Mouse (Mus musculus) cerebellum, adult 11 months (tissue): ENCODE measurements around the gene Fam135a.
A peak's percentile ranks its signal among the peaks of the same experiment; 100 is the strongest.
"Not testable (repeated sequence)": the region's sequence is repeated elsewhere in the genome, so short reads cannot be mapped to it uniquely, and the experiment has no call there.

Experiments used
- DNase-seq: peaks from one replicate; pipeline ENCODE4 v3.0.0; 2022

The Fam135a gene

DNA sequence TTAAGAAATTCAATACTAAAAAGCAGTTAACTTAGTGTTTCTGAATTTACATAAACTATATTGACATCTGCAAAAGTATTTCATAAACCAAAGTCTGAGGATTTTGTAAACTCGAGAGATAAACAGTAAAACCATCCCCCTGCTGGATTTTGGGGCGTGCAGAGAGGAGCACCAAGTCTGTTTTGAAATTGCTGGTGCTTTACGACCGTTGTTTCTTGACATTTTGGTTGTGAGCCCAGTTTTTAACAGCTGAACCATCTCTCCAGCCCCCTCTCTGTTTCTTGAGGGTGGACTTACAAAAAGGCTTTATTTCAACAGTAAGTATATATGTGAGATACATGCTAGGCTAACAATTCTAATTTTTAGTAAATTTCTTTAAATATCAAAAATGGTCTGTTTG lies 33.4 kb downstream of the Fam135a start:
- no peak for DNase-seq

DNA sequence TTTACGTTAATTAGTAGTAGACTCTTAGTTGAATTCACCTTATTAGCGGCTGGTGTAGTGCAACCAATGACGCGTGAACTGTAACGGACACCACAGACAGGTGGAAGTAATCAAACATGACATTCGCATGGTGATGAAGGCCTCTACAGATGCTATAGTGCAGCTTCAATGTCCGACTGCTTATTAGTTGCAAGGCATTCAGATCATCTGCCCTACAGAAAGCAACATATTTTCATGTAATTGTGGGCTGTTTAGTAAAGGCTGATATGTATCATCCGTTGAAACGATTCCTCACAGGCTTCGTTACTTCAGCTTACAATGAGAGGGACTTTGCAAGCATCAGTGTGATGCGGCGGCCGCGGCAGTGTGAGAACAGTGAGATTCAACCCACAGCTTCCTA lies 44.4 kb downstream of the Fam135a start:
- no peak for DNase-seq

DNA sequence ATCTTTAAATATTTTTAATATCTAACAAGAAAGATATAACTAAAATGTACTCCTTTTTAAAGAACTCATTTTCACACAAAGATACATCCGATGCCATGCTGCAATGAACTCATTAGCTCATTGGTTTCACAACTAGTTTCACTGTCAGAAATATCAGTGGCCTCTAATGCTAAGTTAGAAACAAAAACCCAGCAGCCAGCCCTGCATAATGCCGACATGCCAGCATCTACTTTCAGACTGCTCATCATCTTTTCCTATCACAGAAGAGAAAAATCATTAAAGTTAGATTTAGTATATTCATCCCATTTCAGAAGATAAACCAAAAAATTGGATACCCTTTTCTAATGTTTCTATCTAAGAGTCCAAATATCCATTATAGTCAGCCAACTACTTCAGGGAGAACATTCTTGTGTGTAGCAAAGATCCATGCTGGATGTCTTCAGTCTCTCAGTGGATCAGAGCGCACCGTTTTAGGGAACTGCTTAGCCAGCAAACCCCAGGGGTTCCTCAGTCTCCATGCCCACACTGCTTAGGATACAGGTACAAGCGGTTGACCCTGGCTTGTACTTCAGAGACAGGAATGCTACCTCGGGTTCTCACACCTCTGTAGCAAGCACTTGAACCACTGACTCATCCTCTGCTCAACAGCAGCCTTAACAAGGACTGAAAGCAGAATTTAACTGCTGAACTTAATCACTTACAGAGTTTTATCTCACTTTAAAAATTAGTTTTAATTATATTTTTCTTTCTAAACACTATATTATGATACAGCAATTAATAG lies 53.2 kb downstream of the Fam135a start:
- DNase-seq: no peak

DNA sequence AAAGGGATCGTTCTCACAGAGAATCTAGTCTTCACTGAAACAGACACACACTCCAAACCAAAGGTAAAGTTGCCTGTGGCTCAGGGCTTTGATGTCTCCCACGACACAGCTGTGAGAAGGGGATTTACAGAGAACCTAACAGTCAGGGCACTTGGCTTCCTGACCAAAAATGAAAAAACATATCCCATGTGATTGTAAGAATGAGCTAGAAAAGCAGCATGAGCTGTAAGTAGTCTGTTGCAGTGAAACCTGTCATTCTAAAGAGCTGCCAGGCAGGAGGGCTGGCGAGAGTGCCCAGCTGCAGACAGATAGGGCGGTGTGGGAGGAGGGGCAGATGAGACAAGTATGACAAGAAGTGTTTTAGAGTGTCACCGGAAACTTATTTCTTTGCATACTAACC lies 54.5 kb downstream of the Fam135a start:
- DNase-seq: no peak

DNA sequence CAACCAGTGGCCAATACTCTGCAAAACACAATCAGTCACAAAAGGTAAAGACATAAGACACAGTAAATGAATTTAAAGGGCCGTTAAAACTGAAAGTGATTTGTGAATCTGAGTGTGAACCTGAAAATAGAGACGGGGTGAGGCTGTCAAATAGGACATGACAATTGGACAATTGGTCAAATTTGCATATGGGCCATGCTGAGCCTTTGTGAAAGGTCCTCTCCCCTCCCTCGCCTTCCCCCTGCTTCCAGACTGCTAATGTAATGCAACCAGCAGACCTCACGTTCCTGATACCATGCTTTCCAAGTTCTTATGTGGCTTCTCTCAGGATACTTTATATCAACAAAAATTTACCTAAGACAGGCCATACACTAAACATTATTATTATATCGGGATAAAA lies 57.1 kb downstream of the Fam135a start:
- no peak for DNase-seq

DNA sequence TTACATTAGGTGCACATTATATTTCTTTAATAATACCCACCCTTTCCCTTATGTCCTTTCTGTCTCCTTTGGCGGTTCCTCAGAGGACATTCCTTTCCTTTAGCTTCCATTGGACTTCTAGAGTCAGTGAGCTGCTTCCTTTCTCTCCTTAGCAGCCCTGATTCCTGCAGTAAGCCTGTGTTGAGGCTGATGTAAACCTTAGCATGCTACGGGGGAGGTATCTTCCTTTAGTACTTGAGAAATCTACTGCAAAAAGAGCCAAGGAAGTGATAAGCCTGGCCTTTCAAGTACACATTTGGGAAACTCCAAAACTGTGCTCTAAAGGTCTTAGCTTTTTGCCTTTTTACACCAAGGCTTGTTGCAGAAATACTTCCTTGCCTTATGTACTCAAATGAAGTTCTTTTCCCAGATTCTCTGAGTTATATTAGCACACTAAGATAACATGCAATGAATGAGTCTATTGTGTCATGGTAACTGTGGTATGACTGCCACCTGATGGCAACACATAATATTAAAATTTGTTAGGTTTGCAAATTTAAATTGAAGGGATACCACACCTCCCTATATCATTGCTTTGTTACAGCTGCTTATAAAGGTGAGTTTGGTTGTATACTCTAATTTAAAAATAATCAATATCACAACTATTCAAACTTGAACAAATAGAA lies 66.2 kb downstream of the Fam135a start:
- DNase-seq: no peak

DNA sequence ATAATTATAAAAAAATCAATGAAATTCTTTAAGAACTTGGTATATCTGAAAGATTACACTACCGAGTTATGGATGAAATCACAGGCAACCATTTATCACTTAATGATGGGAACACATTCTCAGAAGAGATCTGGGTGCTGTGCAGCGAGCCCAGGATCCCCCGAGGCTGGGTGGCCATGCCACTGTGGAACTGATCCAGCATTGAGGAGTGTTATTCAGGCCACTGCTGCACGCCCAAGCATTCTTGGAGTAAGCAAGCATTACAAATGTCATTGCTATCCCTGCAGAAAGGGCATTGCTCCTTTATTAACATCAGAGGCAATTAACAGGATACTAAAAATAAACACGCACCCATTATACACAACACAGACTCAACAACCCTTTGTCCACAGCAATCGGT lies 89.3 kb downstream of the Fam135a start:
- no peak for DNase-seq

DNA sequence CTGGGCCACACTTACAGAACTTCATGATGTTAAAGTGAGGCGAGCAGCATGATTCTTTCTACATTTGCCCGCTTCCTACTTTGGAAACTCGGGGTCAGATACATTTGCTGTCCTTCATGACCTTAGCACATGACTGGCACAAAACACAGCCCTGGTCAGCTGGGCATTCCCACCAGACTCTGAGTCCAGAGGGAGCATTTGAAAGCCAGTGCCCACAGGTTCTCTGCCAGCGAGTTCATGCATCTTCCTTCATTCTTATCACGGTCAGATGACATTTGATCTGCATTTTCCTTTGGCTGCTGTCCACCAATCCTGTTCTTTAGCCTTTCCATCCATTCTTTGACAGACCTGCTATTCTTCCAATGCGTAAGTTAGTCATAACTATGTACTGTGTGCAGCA lies 90.1 kb downstream of the Fam135a start:
- DNase-seq: no peak

DNA sequence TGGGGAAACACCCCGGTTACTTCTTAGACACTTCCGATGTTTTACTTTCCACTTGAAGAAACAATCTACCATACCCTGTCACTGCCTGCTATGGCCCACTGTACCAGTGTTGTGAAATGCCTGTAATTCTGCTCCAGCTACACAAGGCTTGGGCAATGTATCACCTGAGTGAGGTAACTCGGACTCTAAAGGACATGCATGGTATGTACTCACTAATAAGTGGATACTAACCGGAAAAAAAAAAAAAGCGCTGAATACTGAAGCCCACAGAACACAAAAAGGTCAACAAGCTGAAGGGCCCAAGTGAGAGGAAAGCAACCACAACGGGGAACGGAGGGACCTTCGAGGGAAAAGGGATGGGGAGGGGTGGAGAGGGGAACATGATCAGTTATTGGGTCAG lies 92.5 kb downstream of the Fam135a start:
- no peak for DNase-seq

DNA sequence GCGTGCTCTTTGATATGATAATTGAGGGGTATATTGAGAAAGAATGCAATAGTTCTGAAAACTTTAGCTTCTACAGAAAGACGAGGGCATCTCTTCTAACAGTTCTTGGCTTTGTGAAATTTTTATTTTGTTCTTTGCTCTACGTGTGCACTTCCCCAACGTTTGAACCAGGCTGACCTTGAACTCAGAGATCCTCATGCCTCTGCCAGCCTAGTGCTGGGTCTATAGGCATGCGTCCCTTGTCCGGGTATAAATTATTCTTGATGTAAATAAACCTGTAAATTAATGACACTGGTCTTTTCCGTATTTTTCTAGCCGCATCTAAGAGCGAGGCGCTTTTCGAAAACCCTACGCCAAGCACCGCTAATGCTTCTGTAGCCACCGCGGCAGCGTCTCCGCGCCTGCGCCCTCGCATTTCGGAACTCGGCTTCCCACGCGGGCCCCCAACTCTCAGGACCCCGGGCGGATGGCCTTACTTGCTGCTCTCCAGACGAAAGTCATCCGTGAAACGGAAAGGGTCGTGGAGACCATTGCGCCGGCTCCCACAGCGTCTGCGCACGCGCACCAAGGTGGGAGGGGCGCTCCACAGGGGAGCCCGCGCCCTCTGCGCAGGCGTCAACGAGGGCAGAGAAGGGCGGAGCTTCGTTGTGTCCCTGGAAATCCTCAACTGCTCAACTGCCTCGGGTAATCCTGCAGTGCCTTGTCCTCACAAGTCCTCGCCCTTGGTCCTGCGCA lies 94.9 kb downstream of the Fam135a start, which contains the start of gene Sdhaf4:
Gene Sdhaf4 (minus strand): TSS at position 587 of the 735 bp plus-strand sequence.
- DNase-seq: peak; percentile 90

DNA sequence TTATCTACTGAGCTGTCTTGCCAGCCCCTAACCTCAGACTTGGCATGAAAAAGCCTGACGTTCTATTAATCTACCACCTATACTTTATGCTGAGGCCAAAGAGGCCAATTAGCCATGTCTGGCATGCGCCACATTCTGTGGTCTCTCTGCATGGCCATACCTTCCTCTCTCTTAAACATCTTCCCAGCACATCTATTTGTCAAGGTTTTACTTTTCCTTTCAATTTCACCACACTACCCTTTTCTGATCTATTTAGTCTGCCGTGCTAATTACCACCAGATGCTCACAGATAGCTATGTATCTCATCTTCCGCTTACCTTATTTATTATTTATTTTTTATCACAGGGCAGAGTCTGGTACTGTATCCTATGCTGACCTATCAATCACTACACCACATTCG lies 100.8 kb downstream of the Fam135a start:
- DNase-seq: no peak

DNA sequence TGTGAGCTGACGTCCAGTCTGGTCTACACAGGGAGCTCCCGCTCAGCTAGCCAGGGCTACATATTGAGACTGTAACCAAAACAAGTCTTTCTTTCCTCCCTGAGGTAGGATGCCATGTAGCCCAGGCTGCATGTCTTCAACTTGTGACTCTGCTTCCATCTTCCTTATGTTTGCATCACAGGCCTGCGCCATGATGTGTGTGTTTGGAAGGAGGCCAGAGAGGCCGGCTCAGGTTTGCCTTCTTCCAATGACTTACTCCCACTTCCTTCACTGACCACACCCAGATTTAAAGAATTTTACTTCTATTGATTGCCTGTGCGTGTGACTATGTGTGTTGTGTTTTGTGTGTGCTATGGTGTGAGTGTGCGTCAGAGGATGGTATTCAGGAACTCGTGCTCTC lies 101.3 kb downstream of the Fam135a start:
- DNase-seq: no peak

DNA sequence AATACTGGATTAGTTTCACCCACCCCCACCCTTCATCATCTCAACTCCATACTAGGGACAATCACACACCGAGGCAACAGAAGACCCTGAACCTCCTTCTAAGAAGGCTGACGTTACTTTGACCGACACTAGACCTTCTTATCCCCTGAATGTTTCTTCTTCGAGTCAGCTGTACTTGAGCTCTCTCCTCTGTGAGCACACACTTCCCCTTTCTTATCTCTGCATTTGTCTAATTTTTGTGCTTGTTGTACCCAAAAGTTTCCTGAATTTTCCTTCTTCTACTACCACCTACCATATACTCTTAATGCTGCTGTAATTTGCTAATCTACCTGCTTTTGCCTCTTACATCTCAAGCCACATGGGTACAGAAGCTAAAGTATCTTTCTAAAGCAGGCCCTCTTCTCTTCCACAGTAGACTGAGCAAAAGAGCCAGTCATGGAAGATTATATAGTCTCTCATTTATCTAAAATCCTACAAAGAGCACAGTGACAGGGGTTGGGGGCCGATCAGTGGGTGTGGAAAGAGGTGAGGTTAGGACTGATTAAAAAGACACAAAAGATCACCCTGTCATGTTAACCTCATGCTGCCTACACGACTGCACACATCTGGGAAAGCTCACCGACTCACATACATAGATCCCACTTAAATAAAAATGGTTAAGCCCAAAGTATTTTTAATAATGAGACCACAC lies 101.9 kb downstream of the Fam135a start:
- no peak for DNase-seq

DNA sequence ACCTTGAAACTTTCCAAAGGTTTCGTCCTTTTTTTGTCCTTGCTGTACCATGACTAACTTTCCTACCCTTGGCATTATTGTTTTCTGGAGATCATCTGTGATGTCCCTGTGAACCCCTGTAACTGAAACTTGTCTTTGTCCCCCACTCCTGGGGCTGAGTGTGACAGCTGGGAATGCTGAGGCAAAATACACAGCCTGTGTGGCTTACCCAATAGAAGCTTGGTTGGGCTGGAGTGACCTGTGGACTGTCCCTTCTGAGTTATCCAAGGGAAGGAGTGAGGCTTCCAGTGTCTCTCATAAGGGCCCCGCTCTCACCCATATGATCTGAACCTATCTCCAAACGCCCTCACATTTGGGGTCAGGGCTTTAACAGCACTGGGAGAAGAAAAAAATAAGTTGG lies 102.6 kb downstream of the Fam135a start:
- no peak for DNase-seq

DNA sequence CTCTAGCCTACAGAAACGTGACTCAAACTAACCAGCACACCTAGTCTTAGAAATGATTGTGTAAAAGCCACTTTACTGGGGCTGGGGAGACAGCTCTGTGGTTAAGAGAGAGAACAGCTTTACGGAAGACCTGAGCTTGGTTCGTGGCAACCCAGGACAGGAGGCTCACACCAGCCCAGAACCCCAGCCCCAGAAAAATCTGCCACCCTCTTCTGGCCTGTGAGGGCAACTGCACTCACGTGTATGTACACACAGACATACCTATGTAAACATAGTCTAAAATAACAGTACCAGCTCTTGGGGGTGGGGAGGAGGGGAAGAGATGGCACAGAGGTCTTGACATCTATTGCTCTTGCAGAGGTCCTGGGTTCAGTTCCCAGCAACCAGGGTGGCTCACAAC lies 104.7 kb downstream of the Fam135a start:
- no peak for DNase-seq

DNA sequence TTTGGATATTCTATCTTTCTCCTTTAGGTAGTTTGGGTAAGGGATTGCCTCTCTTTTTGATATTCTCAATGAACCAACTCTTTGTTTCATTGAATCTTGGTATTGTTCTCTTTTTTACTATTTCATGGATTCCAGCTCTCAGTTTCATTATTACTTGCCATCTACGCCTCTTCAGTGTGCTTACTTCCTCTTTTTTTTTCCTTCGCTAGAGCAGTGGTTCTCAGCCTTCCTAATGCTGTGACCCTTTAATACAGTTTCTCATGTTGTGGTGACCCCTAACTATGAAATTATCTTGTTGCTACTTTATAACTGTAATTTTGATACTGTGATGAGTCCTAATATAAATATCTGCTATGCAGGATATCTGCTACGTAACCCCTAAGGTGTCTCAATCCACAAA lies 117.0 kb downstream of the Fam135a start:
- DNase-seq: no peak

DNA sequence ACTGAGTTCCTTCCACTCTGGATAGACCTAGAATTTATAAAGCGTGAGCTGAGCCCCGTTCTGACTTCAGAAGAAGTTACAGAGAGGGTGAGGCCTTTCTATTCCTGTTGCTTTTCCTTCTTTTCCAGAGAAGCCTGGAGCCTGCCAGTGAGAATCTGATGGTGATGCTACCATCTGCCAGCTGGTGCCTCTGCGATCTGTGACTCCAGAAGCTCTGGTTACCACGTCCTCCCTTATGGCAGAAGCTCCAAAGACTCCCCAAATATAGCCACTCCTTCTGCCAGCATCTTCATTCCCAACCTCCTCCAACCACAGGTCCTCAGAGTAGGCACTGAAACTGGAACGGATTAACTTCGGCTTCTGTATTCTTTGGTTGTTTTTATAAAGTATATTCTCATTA lies 121.9 kb downstream of the Fam135a start:
- DNase-seq: no peak

DNA sequence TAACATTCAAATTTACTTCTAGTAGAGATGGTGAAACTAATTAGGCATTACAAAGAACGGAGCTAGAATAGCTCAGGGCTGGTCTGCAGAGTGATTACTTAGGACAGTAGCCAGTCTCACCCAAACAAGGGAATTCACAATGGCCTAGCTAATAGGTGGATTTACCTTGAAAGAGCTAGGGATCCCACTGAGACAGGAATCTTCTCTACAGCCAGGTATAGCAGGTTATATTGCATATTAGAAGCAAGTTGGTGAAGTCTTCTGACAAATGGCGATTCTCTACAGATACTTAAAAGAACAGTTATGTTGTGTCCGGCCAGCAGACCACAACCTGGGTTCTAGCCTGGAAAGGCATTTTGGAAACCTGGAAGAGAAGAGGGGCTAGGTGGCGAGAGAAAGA lies 129.0 kb downstream of the Fam135a start:
- not testable (repeated sequence) for DNase-seq

DNA sequence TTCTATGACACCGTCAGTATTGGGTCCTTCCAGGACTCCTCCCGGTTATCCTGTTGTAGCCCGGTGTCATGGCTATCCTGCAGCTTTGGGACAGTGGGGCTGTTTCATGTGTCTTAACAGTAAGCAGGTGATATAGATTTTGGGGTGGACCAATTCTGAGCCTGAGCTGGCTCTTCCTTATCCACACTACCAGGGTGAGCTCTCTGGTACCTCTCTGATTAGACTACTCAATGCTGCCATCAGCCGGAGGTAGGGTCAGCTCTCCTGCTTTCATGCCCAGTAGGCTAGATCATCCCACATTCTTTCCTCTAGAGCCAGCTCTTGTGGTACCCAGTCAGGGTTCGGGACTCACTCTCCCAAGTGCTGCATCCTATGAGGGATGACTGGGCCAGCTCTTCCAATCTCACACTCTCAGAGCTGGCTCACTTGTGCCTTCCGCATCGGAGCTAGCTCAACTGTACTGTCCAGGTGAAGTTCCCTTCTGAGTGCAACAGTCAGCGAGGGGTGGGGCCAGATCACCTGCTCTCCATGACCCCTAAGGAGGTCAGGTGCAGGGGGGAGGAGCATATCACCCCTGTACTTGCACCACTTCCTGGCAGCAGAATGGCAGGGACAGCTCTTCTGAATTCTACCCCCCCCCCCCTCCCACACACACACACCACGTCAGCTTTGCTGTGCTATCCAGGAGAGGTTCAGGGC lies 132.0 kb downstream of the Fam135a start:
- DNase-seq: no peak

DNA sequence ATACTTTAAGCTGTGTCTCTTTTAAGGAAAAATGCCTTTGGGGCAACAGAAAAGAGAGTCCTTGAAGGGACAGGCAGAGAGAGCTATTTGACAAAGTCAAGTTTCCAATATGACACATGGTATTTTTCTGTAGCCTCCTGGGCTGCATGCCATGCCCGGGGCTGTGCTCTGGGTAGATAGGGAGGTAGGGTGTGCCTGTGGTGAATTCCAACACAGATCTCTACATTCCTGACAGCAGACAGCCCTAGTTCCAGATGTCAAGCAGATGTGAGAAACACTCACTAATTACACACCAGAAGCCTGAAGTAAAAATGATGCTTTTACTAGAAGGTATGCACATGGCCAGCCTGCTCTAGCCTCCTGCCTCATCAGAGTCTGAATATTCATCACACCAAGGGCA lies 133.9 kb downstream of the Fam135a start:
- no peak for DNase-seq
